Mouse (Mus musculus) cerebellum, adult 11-12 months (tissue): ENCODE results near the gene Pum3.

Experiments used
- DNase-seq: peaks from one replicate; pipeline ENCODE4 v3.0.0; 2022

Gene Pum3

DNA sequence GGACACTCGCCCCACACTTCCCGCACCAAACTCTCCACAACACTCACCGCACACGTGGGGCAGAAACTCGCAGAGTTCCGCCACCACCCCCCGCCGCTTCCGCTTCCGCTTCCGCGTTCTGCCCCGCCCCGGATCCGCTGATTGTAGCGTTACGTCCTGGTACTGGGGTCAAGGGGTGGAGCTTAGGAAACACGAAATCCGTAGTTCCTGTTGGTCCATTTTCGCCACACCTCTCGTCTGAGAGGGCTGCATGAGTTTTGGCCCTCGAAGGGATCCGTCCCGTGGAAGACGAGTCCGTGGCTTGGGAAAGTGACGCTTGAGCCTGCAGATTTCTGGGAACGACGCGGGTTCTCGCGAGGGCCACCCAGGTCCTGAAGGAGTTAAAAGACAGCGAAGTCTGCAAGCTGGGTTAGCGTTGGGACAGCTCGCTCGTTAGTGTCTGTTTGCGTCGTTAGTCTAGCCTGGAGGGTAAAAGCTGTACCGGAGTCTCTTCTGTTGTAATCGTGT is at the start of gene Pum3:
Pum3 (minus strand) TSS at position 81 of the 507 bp plus-strand sequence.
- peak; percentile 99 for DNase-seq

GRCm38 (mm10) chr19:27466691-27467090 is 37.1 kb upstream of the Pum3 start:
- peak; percentile 87 for DNase-seq

GRCm38 (mm10) chr19:27462656-27463055 is 33.0 kb upstream of the Pum3 start:
- no peak for DNase-seq

- peak; percentile 35 for DNase-seq
Measured at GRCm38 (mm10) chr19:27450458-27450857, 20.8 kb upstream of the Pum3 start.

DNA sequence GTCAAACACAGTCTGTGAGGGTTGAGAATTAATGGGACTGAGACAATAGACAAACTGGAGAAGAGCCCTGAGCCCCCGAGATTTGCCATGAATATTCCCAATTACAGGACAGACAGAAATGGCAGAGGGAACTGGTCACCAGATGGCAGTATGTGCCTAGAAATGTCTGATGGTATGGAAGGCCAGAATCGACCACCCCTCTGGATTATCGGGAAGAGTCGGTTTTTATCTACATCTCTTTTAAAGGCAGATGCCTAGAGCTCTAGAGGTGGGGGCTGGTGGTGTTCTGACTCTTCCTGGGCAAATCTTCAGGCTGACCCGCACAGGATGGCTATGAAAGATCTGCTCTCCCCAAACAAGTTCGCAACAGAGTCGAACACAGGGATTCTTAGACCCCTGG is 17.9 kb upstream of the Pum3 start:
- no peak for DNase-seq

- DNase-seq, result no peak
Measured at GRCm38 (mm10) chr19:27441106-27441505, 11.5 kb upstream of the Pum3 start.

DNA sequence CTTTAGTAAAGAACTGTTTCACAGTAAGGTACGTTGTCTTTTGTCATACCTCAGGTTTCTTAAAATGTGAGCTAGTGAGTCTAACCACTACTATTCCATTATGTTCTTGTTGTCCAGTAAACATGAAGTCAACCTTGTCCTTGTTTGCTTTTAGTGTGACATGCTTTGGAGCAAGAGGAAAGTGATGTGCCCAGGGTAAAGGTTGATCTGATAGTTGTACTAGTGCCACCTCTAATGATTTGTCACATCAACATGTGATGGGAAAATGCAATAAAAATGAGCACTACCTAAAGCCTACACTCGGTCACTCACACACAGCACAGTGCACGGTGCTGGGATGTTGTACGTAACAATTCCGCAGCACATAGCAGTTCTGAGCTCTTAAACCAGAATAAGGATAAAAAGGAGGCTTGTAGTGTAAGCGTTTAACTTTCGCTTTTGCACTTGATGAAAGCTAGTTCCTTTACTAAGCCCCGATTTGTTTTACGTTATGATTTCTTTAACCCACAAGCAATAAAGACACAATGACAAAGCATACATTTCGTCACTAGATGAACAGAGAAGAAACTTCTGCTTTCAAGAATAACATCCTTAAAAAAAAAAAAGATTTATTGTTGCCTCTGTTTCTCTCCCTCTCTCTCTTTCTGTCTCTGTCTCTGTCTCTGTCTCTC is 8.5 kb upstream of the Pum3 start:
- DNase-seq, result no peak

DNA sequence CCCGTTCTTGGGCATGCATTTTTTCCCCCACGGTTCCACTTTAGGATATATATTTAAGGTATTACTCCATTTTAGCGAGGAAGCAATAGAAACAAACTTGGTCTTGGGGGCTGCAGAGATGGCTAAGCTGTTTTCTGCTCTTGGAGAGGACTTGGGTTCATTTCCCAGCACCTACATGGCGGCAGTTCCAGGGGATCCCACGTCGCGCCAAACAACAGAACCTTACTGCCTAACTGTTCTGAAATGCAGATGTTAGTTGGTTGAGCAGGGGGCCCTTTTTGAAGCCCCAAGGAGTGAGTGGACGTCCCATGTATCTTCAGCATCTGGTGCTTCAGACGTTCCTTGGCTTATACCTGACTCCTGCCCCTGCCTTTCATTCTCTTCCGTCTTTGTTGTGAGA is 781 bp upstream of the Pum3 start:
- peak; percentile 48 for DNase-seq

GRCm38 (mm10) chr19:27429281-27429680 is 344 bp downstream of the Pum3 start:
- DNase-seq, result no peak

DNA sequence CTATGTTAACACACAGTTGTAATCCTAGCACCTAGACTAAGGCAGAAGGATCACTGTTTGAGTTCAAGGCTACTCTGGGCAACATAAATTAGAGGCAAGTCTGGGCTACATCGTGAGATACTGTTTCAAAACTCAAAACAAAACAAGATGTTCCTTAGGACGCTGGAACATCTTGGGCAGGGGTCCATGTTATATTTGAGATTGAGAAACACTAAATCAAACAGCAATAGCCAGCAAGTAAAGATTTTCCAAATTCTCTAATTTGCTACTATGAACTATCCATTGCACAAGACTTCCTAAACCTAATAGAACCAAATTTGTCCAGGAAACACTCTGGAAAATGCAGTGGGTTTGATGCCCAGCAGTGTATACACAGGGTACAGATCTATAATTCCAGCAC is 1.8 kb downstream of the Pum3 start:
- DNase-seq, result no peak

- no peak for DNase-seq
Measured at GRCm38 (mm10) chr19:27426451-27426850, 3.2 kb downstream of the Pum3 start.

GRCm38 (mm10) chr19:27425656-27426055 is 4.0 kb downstream of the Pum3 start:
- peak; percentile 42 for DNase-seq

GRCm38 (mm10) chr19:27417375-27417774 is 12.2 kb downstream of the Pum3 start:
- no peak for DNase-seq

DNA sequence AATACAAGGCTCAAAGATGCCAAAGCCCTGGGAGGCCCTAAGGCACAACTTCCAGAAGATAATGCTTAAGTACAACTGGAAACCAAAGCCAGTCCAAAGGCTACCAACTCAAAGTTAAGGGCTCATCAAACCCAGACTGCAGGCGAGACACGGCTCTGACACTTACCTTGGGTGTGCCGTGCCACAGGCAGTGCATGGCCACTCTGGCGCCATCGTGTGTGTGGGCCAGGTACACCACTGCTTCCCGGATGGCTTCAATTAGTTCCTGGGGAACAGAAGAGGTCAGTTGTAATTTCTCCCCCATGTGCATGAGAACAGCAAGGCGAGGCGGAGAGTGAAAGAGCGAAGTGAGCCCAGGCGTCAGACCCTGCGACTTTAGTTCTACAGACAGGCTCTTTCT is 13.1 kb downstream of the Pum3 start:
- DNase-seq, result peak; percentile 20

DNA sequence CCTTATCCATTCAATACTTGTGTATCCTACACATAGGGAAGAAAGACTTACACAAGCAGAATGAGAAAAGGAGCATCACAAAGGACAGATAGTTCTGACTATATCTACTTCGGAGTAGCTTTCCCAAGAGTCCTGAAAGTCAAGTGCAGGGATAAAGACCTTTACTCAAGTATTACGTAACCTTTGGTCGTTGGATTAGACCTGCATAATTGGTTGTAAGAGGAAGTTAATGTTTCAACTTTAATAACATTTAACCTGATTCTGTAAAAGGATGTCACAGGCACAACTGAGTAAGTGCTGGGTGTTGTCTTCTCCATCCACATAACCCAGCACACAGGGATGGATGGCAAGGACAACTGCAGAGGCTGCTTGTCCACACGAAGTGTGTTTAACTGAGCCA is 18.3 kb downstream of the Pum3 start:
- DNase-seq, result no peak

DNA sequence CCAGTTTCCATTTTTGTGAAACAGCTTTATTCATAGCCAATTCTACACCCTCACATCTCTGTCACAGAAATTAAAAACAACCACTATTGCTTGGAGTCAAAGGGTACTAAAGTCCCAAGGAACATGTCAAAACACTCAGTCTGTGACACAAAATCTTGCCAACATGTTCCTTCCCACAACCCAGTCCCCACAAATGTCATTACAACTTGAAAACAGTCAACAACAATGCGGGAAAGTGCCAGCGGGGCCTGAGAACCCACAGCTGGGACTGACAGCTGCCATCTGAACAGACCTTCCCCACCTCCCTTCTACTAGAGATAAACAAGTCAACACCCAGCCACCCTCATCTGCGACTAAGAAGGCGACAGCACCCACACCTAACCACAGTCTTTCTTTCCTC is 18.9 kb downstream of the Pum3 start:
- DNase-seq, result no peak

DNA sequence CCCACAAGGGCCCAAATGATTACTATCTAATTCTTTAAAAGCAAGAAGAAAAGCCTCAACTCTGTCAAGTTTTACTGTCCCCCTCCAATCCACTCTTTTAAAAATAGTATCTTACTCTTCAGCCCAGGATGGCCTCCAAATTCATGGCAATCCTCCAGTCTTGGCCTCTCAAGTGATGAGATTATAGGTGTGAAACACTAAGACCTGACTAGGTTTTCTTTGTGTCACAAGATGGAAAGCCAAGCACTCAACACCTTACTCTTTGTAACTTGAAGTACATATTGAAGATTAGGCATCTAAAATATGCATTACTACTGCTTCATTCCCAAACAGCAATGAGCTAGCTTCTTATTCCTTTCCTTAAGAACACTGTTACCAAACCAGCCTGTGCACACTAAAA is 19.8 kb downstream of the Pum3 start:
- no peak for DNase-seq

GRCm38 (mm10) chr19:27409196-27409595 is 20.4 kb downstream of the Pum3 start:
- no peak for DNase-seq

GRCm38 (mm10) chr19:27397797-27398196 is 31.8 kb downstream of the Pum3 start:
- no peak for DNase-seq

DNA sequence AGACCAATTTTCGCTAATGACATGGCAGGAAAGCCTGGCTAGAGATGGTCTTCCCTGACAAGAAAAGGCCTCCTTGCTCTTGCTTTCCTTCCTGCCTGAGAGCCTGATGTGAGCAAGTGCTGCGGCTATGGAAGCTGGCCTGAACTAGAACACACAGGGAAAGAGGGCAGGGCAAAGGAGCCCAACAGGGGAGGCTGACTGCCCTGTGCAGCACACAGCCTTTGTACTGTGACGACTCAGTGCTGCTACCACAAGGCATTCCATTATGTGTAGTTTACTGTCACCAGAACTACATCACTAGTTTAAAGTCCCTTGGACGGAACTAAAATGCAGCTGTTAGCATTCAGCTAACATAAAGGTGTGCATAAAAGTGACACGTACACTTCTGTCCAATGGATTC is 32.4 kb downstream of the Pum3 start:
- no peak for DNase-seq

- DNase-seq, result no peak
Measured at GRCm38 (mm10) chr19:27396719-27397118, 32.9 kb downstream of the Pum3 start.

- DNase-seq, result no peak
Measured at GRCm38 (mm10) chr19:27395936-27396335, 33.7 kb downstream of the Pum3 start.

DNA sequence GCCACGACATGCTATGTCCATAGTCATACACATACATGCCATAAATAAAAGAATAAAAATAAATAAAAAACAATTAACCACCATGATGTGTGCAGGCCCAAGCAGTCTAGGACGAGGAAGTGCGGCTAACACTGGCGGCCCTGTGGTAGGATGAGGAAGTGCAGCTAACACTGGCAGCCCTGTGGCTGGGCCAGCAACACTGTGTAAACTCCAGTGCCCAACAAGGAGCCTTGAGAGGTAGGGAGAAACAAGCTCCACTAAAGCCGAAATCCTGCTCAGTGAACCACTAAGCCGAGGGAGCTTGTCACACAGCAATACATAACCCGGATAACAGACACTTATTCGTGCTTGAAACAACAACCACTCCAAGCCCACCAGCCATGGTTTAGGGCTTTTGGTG is 34.1 kb downstream of the Pum3 start:
- no peak for DNase-seq

DNA sequence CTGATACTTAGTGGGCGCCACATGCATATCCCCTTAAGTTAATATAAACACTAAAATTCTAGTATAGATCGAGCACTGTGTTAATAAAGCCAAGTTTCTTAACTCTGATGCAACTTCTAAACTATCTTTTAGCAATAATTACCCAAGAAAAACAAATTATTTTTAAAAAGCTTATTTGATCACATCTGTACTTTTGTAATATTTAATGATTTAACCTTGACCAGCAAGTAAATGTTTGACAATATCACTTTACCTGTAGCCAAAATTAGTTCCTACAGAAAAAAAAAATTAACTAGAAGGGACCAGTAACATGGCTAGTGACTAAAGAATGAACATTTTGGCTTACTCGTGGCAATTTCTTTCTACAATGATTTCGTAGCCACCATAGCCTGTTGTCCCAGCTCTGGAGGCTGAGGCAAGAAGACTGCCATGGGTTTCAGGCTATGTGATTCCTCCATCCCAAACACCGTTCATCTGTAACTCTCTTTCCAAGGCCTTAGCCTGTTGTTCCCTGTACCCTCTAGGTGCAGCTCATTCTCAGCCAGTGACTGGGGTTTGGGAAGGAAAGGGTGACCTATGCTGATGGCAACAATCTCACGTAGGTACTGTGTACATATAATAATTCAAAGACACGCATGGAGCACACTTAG is 35.2 kb downstream of the Pum3 start:
- no peak for DNase-seq

DNA sequence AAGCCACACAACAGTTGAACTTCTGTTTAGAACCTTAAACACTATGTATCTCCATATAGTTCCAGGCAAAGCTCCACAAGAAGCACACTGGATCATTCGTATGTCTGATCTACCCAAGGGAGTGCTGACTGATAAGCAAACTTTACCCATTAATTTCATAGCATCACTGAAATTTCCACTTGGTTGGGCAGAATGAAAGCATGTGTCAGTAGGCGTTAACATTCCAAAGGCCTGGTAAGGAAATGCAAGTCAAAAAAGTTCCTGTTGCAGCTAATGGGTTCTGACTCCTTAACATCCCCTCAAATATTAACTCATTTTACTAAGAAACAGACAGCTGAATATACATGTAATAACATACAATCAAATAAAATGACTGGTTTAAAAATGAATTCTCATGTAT is 37.2 kb downstream of the Pum3 start:
- no peak for DNase-seq
